Mouse (Mus musculus): ENCODE results near the gene Runx1. TPM values are rescaled to one million over a fixed set of nuclear protein-coding genes. Genes with fewer than 3 reads are reported as not detected.
A peak's percentile ranks its signal among the peaks of the same experiment; 100 is the strongest.

Gene Runx1
- total RNA-seq, 1 experiment from 2014 or later: 47.3 TPM

DNA sequence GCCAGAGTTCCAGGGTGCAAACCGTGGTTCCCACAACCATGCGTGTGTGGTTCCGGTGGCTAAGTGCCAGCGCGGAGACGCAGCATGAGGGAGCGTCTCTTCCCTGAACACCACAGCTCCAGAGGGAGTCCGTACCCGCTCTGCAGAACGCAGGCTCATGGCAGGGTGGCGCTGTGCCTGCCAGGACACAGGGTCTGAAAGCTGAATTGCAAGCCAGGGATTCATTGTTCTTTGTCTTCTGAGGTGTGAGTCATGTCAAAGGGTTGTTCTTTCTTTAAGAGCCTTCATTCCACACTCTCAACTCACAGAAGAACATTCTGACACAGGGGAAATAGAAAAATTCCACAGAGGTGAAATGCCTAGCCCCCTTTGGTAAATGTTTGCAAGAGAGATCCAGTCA, 202.0 kb downstream of the Runx1 start:
- no peak for ATAC-seq (replicated peaks in 1 of 2; ENCODE audit: insufficient read depth in 1 of 2, low FRiP score in 2 of 2, low TSS enrichment in 1 of 2, low read depth in 1 of 2, poor library complexity in 2 of 2, severe bottlenecking in 2 of 2)

DNA sequence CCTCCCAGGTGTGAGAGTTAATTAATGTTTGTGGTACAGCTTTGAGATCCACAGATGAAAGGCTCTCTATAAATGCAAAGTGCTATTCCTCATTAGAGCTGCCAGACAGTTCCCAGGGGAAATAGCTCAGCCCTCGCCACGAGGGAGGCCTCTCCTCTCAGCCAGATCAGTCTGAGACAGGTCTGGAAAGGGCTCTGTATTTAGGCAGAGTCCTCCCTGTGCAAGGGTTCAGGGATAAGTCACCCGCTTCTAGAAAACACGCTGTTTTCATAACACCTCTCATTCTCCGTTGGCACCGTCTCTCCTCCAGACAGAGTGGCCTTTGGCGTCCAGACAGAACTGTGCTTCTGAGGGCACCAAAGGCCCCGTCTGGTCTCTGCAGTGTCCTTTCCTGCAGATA, 204.1 kb downstream of the Runx1 start:
- no peak for ATAC-seq (replicated peaks in 1 of 2; ENCODE audit: insufficient read depth in 1 of 2, low FRiP score in 2 of 2, low TSS enrichment in 1 of 2, low read depth in 1 of 2, poor library complexity in 2 of 2, severe bottlenecking in 2 of 2)

DNA sequence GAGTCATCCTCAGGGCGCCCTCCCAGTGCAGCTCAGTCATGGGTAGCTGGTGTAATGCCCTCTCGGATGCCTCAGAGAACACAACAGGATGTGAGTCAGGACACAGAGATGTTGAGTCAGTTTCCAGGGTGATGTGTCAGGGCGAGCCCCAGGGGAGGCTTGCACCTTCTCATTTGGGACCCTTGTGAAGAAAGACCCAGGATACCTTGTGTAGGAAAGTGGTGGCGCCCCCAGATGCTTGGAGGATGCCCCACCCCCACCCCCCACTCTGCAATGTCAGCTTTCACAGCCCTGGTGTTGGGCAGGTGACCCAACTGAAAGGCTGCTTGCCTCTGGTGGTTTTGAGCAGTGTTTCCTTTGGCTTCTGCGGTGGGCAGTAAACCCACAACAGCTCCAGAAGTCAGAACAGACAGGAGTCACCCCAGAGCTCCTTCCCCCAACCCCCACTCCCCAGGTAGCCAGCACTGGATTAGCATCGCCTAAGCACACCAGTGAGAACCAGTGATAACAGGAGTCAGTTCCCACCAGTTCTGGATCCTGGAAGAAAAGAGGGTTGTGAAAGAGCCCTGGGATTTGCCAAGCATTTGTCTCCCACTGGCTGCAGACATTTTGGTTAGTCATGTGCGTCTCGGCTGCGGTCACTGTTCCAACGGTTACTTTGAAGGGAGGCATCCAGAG, 205.0 kb downstream of the Runx1 start:
- ATAC-seq (replicated peaks in 1 of 2; ENCODE audit: insufficient read depth in 1 of 2, low FRiP score in 2 of 2, low TSS enrichment in 1 of 2, low read depth in 1 of 2, poor library complexity in 2 of 2, severe bottlenecking in 2 of 2): peak; percentile 89 to 90

DNA sequence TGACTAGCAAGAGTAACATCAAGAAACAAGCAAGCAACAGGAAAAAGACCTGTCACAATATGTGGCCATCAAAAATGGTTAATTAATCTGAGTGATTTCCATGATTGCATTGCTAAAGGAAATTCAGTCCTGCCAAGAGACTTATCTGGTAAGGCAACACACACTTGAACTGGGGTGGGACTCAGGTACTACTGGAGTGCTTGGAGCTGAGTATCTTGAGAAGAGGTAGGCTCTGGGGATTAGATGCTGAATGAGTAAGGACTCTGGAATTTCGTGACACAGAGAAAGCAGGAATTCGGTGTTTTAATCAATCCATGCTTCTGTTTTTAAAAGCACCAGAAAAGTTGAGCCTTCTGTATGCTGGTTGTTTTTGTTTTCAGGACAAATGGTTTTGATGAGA, 209.1 kb downstream of the Runx1 start:
- ATAC-seq (replicated peaks in 1 of 2; ENCODE audit: insufficient read depth in 1 of 2, low FRiP score in 2 of 2, low TSS enrichment in 1 of 2, low read depth in 1 of 2, poor library complexity in 2 of 2, severe bottlenecking in 2 of 2): no peak

DNA sequence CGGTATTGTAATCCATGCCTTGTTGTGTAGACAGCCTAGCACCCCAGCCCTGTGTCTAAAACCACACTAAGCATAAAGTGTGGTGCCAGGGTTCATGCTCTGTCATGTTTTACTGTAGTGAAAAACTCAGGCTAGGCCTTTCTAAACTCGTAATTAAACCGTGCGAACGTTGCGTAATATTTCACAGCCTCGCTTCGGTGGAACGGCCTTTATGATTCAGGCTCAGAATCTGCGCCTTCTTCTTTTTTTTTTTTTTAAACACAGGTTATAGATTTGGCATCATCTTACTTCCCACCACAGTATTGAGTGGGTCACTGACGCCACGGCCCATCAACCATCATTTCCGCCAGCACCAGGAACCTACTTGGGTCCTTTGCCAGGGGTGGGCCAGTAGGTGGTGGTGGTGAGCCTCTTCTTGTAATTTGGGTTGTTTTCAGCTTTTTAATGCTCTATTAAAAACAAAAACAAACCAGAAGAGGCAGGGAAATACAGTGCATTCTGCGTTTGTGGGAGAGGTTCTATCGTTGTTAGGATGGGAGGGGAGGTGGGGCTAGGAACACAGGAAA, 210.6 kb downstream of the Runx1 start:
- ATAC-seq (replicated peaks in 1 of 2; ENCODE audit: insufficient read depth in 1 of 2, low FRiP score in 2 of 2, low TSS enrichment in 1 of 2, low read depth in 1 of 2, poor library complexity in 2 of 2, severe bottlenecking in 2 of 2): peak in 1 of 2 experiments; percentile 61; a peak in 2 of 4 replicates

DNA sequence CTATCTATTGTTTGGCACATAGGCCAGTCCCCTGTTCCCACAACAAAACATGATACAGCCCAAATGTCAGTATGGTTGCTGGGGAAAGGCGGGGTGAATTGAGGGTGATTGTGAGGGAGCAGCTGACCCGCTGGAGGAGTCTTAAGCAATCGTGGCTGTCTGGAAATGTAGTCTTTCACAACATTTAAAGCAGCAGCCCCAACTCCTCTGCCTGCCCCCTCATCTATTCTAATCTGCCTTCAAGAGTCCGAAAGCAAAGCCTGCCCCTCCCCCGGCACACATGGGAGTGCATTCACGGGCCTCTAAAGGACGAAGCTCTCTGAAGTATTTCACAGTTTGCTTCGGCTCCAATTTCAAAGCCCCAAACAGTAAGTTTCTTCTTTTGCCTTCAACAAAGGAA, 213.4 kb downstream of the Runx1 start:
- ATAC-seq (replicated peaks in 1 of 2; ENCODE audit: insufficient read depth in 1 of 2, low FRiP score in 2 of 2, low TSS enrichment in 1 of 2, low read depth in 1 of 2, poor library complexity in 2 of 2, severe bottlenecking in 2 of 2): no peak

DNA sequence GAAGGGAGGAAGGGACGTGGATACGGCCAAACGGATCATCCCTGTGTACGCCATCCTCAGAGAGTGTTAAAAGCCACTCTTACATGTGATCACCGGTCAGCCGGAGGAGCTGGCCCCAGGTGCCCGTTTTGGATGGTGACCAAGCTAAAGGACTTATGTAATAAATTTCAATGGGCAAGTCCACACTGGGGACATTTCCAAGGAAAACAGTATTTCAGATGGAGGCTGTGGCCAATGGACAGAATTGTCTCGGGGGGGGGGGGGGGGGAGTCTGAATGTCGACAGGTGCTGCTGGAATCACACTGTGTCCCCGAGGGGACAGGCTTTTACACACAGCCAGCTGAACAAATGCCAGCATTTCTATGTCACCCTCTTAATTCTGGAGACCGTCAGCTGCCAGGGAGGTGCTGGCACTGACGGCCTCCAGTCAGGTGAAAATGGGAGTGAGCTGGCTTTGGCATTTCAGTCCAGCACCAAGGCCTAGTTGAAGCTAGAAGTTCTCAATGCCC, 214.3 kb downstream of the Runx1 start:
- no peak for ATAC-seq (replicated peaks in 1 of 2; ENCODE audit: insufficient read depth in 1 of 2, low FRiP score in 2 of 2, low TSS enrichment in 1 of 2, low read depth in 1 of 2, poor library complexity in 2 of 2, severe bottlenecking in 2 of 2)

DNA sequence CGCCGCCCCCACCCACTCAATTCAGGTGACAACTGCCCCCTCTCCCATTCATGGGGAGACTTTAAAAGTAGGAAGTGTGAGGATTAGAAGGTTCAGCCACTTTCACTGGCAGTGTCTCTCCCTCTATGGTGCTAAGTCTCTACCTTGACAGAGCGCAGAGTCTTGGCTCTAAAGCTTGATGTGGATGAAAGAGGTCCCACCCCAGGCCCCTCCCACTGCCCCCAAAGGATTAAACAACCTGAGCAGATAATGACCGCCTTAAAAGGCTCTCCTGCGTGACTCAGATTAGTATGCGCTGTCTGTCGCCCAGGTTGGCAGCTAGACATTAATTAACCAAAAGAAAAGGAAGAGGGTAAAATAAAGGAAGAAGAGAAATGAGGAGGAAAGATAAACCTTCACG, 215.5 kb downstream of the Runx1 start:
- ATAC-seq (replicated peaks in 1 of 2; ENCODE audit: insufficient read depth in 1 of 2, low FRiP score in 2 of 2, low TSS enrichment in 1 of 2, low read depth in 1 of 2, poor library complexity in 2 of 2, severe bottlenecking in 2 of 2): no peak

DNA sequence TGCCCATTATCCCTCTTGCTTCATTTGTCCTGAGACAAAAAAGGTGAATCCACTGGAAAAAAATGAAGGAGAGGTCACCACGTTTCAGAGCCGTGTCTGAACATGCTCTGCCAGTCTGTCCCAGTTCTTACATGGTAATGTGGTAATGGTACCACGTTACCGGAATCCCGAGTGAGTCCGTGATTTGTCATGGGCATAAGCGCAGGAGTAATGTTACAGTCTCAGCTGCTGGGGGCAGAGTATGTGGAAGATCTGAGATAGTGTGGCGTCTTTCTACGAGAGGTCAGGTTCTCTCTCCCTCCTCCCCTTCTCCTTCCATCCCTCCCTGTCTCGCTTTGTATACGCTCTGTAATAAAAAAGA, 216.3 kb downstream of the Runx1 start:
- no peak for ATAC-seq (replicated peaks in 1 of 2; ENCODE audit: insufficient read depth in 1 of 2, low FRiP score in 2 of 2, low TSS enrichment in 1 of 2, low read depth in 1 of 2, poor library complexity in 2 of 2, severe bottlenecking in 2 of 2)

DNA sequence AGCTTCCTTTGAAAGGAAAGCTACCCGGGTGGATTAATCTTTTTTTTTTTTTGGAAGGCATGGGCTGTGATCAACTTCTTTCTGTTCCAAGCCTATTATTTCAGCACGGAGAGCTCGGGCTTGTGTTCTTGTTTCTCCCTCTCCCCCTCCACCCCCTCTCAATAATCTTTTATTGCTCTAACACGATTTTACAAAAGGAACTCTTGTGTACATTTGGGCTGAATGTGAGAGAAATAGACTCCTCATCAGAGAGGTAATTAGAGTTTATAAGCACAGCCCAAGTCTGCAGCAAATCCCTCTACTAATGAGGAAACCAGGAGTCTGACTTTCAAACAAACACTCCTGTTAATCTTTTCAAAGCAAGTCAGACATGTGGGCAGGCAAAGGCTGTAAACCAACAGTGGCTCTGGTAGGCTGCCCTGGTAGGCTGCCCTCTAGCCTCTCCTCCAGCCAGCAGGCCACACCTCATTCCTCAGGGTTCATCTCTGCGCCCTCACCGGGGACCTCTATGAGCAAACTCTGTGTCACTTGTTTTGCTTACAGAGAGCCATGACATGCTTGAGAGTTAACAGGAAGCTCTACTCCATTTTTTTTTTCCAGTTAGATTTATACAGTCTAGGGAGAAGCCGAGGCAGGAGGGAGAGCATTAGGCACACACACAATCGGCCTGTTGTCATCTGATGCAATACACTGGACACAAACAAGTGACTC, 216.8 kb downstream of the Runx1 start:
- ATAC-seq (replicated peaks in 1 of 2; ENCODE audit: insufficient read depth in 1 of 2, low FRiP score in 2 of 2, low TSS enrichment in 1 of 2, low read depth in 1 of 2, poor library complexity in 2 of 2, severe bottlenecking in 2 of 2): no peak

DNA sequence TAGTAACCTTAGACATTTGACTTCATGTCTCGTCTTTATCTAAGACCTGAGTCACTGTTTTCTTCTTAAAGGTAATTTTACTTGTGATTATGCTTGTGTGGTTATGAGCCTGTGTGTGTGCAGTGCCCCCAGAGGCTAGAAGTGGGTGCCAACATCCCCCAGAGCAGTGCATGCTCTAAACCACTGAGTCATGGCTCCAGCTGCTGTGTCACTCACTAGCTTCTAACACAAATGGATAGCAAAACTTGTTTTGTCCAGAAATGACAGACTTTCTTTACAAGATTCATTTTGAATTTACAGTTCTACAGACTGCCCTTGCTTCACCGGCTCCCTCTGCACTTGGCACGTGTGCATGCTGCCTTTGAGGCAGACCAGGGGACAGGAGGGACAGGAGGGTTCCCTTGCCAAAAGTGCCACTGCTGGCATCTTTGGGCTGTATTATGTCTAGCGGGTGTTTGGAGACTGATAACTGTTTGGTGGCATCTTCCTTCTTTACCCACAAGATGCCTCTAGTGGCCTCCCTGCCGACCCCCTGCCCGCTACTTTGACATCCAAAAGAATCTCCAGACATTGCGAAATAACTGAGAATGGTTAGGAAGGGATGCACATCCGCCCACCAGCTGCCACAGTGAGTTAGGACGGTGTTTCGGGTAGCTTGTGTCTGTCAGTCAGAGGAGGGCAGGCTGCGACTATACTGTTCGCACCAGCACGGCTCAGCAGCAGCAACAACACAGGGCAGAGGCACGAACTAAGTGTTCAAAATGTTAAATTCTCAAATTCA, 217.6 kb downstream of the Runx1 start:
- no peak for ATAC-seq (replicated peaks in 1 of 2; ENCODE audit: insufficient read depth in 1 of 2, low FRiP score in 2 of 2, low TSS enrichment in 1 of 2, low read depth in 1 of 2, poor library complexity in 2 of 2, severe bottlenecking in 2 of 2)

DNA sequence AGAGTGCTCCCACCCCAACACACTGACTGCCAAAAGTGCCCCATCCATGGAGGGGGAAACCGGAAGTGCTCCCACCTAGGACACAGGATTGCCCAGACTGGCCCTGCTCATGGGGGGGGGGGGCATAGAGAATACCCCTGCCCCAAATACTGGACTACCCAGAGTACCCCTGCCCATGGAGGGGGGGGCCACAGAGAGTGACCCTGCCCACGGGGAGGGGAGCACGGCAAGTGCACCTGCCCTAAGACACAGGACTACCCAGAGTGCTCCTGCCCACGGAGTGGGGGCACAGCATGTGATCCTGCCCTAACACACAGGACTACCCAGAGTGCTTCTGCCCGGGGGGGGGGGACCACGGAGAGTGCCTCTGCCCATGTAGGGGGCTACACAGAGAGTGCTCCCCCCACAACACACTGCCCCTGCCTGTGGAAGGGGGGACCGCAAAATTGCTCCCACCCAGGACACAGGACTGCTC, 219.4 kb downstream of the Runx1 start:
- ATAC-seq (replicated peaks in 1 of 2; ENCODE audit: insufficient read depth in 1 of 2, low FRiP score in 2 of 2, low TSS enrichment in 1 of 2, low read depth in 1 of 2, poor library complexity in 2 of 2, severe bottlenecking in 2 of 2): no peak

DNA sequence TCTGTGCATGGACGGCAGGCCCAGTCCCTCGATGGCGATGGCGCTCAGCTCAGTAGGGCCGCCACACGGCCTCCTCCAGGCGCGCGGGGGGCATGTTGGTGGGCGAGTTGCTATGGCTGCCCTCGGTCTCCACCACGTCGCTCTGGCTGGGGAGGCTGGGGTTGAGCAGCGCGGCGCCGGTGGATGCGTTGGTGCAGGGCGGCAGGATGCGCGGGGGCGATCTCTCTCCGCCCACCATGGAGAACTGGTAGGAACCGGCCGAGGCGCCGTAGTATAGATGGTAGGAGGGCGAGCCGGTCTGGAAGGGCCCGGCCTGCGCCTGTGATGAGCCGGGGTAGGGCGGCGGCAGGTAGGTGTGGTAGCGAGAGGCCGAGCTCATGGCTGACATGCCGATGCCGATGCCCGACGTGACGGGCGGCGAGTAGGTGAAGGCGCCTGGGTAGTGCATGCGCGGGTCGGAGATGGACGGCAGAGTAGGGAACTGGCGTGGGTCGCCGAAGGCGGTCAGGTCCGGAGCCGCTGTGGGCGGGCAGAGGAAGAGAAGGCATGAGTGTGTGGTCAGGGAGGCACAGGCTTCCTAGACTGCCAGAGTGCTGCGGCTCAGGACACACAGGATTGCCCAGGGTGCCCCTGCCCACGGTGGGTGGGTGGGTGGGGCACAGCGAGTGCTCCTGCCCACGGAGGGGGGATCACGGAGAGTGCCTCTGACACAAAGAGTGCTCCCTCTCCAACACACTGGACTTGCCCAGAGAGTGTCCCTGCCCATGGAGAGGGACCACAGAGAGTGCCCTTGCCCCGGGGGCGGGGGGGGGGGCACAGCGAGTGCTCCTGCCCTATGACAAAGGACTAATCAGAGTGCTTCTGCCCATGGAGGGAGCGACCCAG, 220.1 kb downstream of the Runx1 start:
- no peak for ATAC-seq (replicated peaks in 1 of 2; ENCODE audit: insufficient read depth in 1 of 2, low FRiP score in 2 of 2, low TSS enrichment in 1 of 2, low read depth in 1 of 2, poor library complexity in 2 of 2, severe bottlenecking in 2 of 2)

DNA sequence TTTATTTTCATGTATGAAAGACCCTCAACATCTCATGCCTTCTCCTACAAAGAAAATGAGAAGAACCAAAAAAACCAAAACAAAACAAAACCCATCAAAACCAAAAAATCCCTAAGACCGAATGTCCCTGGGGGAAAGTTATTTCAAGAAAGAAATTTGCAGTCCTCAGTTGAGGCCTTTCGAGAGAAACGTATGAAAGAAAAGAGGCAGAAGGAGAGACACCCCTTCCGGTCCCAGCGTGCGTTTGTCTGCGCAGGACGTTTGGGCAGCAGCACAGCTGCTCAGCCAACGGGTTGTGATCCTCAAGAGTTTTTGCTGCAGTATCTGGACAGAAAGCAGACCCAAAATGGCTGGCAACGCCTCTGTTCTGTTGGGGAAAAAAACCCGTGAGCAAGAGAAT, 223.4 kb downstream of the Runx1 start:
- ATAC-seq (replicated peaks in 1 of 2; ENCODE audit: insufficient read depth in 1 of 2, low FRiP score in 2 of 2, low TSS enrichment in 1 of 2, low read depth in 1 of 2, poor library complexity in 2 of 2, severe bottlenecking in 2 of 2): no peak

DNA sequence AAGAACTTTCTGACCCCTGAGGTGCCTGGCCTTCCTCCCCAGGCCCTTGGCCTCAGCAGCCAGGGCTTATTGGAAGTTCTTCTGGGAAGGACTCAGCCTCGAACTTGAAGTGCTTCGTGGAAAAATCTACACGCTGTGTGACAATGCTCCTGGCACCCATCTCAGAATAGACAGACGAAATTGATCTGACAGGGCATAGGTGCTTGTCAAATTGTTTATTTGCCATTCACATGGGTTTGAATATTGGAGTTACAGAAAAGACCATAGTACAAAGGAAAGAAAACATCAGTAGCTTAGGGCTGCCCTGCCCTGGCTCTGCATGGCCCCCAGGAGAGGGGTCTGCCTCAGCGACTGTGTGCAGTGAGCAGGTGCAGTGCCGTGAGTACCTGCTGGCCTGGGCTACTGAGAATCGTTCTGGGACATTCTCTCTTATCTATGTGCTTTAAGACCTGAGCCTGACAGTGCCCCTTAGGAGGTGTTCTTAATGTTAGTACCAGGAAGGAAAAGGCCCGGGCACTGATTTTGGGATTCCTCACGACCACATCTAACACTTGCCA, 224.6 kb downstream of the Runx1 start:
- no peak for ATAC-seq (replicated peaks in 1 of 2; ENCODE audit: insufficient read depth in 1 of 2, low FRiP score in 2 of 2, low TSS enrichment in 1 of 2, low read depth in 1 of 2, poor library complexity in 2 of 2, severe bottlenecking in 2 of 2)

DNA sequence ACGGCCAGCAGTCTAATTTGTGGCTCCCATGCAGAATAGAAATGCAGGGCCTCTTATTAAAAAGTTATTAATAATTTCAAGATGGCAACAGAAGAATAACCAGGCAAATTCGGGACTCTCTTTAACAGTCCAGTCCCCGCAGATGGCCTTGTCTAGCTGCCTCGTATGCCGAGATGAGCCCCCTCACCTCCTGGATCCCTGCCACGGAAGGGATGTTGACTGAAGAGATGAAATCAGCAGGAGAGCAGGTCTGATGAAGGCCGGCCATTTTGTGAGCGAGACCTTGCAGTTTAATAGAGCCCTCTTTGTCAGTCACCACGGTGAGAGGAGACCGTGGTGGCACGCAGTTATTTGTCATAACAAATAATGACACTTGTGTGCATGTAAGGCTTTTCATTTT, 226.5 kb downstream of the Runx1 start:
- ATAC-seq (replicated peaks in 1 of 2; ENCODE audit: insufficient read depth in 1 of 2, low FRiP score in 2 of 2, low TSS enrichment in 1 of 2, low read depth in 1 of 2, poor library complexity in 2 of 2, severe bottlenecking in 2 of 2): no peak

DNA sequence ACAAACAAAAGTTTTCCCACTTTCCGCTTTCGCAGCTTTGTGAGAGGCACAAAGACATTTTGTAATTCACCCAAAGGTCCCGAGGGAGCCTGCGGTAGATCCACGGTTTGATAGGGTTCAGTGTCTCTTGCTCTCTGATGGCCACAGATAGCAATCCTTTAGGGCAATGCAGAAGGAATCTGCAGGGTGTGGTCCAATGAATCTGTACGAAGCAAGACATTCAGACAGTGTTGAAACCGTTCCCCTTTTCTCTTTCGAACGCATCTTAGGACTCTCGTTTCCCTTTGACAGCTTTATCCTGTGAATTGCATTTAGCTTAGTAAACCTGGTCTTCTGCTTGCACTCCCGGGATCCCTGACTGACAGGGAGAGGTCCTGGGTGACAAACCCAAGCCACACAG, 228.3 kb downstream of the Runx1 start:
- ATAC-seq (replicated peaks in 1 of 2; ENCODE audit: insufficient read depth in 1 of 2, low FRiP score in 2 of 2, low TSS enrichment in 1 of 2, low read depth in 1 of 2, poor library complexity in 2 of 2, severe bottlenecking in 2 of 2): no peak

Measured in hematopoietic stem cell, adult 5-6 weeks (primary cell).